Mouse (Mus musculus): ENCODE measurements around the gene Olfr710.
"Not testable (repeated sequence)": the region's sequence is repeated elsewhere in the genome, so short reads cannot be mapped to it uniquely, and the experiment has no call there.

DNA sequence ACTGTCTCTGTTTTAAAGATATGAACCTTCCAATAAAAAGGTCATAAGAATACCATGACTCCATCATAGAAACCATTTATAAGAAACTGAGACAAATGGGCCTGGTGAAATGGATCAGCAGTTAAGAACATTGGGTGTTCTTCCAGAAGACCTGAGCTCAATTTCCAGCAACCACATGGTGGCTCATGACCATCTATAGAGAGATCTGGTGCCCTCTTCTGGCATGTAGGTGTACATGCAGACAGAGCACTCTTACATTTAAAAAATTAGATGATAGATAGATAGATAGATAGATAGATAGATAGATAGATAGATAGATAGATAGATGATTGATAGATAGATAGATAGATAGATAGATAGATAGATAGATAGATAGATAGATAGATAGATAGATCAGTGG lies 19.4 kb upstream of the Olfr710 start:
- not testable (repeated sequence) for TF ChIP-seq ZKSCAN1 (IDR thresholded peaks at IDR 0.05; ENCODE audit: borderline replicate concordance, low read depth, low read length); USF1 (IDR thresholded peaks at IDR 0.05; ENCODE audit: low read depth, low read length); POLR2A (IDR thresholded peaks at IDR 0.05; ENCODE audit: low read depth, low read length); EP300 (IDR thresholded peaks at IDR 0.05; ENCODE audit: low read length); HCFC1 (IDR thresholded peaks at IDR 0.05; ENCODE audit: low read depth, low read length)

Measured in CH12.LX (cell line).